Mouse (Mus musculus) CD4-positive naive resting alpha-beta T cell, adult 76 days (primary cell): ENCODE data around the gene Gm10277. TPM values are rescaled to one million over a fixed set of nuclear protein-coding genes. Genes with fewer than 3 reads are reported as not detected.

ENCODE experiments used
- total RNA-seq: library from RNA; stranded (reverse); gene quantifications from one replicate; pipeline ENCODE4 v1.2.4, GENCODE M21; 2023

Gm10277 gene
- total RNA-seq = not detected

GRCm38 (mm10) chr11:77787707-77788106 lies at the start of gene Gm10277:
Gm10277 (minus strand) TSS chr11:77787747.

GRCm38 (mm10) chr11:77762783-77763672 lies 24.5 kb downstream of the Gm10277 start, which contains the start of gene Myo18a:
Myo18a (plus strand) TSS chr11:77763246.

Other genes starting within 250 kb of the Gm10277 start
- 36.8 TPM for gene Taok1, start 179.9 kb downstream of the Gm10277 start, total RNA-seq
- 142 TPM for gene Nufip2, start 101.6 kb downstream of the Gm10277 start, total RNA-seq
- gene Cryba1, start 62.5 kb downstream of the Gm10277 start, total RNA-seq = not detected
- gene Myo18a, start 24.5 kb downstream of the Gm10277 start, total RNA-seq = 68.6 TPM
- gene Pipox, start 106.3 kb upstream of the Gm10277 start, total RNA-seq = not detected
- gene Sez6, start 143.1 kb upstream of the Gm10277 start, total RNA-seq = not detected
- gene Phf12, start 195.0 kb upstream of the Gm10277 start, total RNA-seq = 117 TPM
- 3.7 TPM for gene Dhrs13, start 244.5 kb upstream of the Gm10277 start, total RNA-seq